Mouse (Mus musculus) lung, embryonic 16.5 days (tissue): Measurements from ENCODE around the gene Tbxa2r. TPM values are rescaled to one million over a fixed set of nuclear protein-coding genes. Genes with fewer than 3 reads are reported as not detected.

Source experiments
- ATAC-seq: fragments of 200-750 bp; cut with Nextera tagmentation; 2 replicates; pipeline ENCODE4 v1.8.0; 2017; ENCODE audit warnings: low read depth, mild to moderate bottlenecking, moderate library complexity
- H3K27ac ChIP-seq: fragments of 300-500 bp; sonication (generic); 2 replicates; pipeline ENCODE4 v1.5.1; 2014; ENCODE audit warnings: mild to moderate bottlenecking, control low read depth, low read length
- H3K27me3 ChIP-seq: fragments of 300-500 bp; sonication (generic); 2 replicates; pipeline ENCODE4 v1.6.1; 2014; ENCODE audit warnings: low read depth, low read length, mixed read lengths; ENCODE audit not compliant: control insufficient read depth, insufficient read depth
- H3K36me3 ChIP-seq: fragments of 300-500 bp; sonication (generic); 2 replicates; pipeline ENCODE4 v1.6.1; 2014; ENCODE audit warnings: low read length; ENCODE audit not compliant: control insufficient read depth, insufficient read depth
- H3K4me1 ChIP-seq: fragments of 300-500 bp; sonication (generic); replicated peaks from 2 replicates; pipeline ENCODE4 v1.6.1; 2014; ENCODE audit warnings: low read length, mixed read lengths; ENCODE audit not compliant: control insufficient read depth, insufficient read depth
- H3K4me2 ChIP-seq: fragments of 300-500 bp; sonication (generic); 2 replicates; pipeline ENCODE4 v1.6.1; 2014; ENCODE audit warnings: low read depth, low read length, control low read depth
- H3K4me3 ChIP-seq: fragments of 300-500 bp; sonication (generic); 2 replicates; pipeline ENCODE4 v1.5.1; 2014; ENCODE audit warnings: mild to moderate bottlenecking, low read length, control low read depth
- H3K9ac ChIP-seq: fragments of 300-500 bp; sonication (generic); 2 replicates; pipeline ENCODE4 v1.6.1; 2014; ENCODE audit warnings: low read length, control low read depth
- H3K9me3 ChIP-seq: fragments of 300-500 bp; sonication (generic); 2 replicates; pipeline ENCODE4 v1.6.1; 2016; ENCODE audit warnings: low read length; ENCODE audit not compliant: control insufficient read depth
- WGBS: fragments of 180-500 bp; shearing (Covaris S2); extraction: QIAGEN DNeasy Blood & Tissue Kit; methylation state at CpG from one replicate; pipeline ENCODE4 v1.1.7; 2014; 5-methylcytosine and 5-hydroxymethylcytosine counted together
- polyA plus RNA-seq: library from polyadenylated mRNA; unstranded; fragments of >200 nt; fragmentation: Nextera tagmentation; extraction: Ambion mirVana; gene quantifications from 2 replicates; pipeline ENCODE4 v1.2.1, GENCODE M21; 2015

Gene Tbxa2r
- polyA plus RNA-seq, 1 experiment from 2014 or later: 18.6 TPM

- Histone ChIP-seq H3K4me2 (peak overlapping the region; percentile 49), H3K4me3 (peak overlapping the region; percentile 51), H3K9ac (peak overlapping the region; percentile 66), H3K27me3 (no peaks in the 10 kb centered on the region), H3K27ac (peak overlapping the region; percentile 78), H3K36me3 (peaks cover 9% of the 10 kb centered on the region), H3K9me3 (no peaks in the 10 kb centered on the region), H3K4me1 (peaks cover 25% of the 10 kb centered on the region)
- 60% methylated on average over 3 of the region's 3 CpGs for WGBS
- no peak for ATAC-seq
These were observed 50.6 kb downstream of the Tbxa2r start for GRCm38 (mm10) chr10:81379183-81379553.

DNA sequence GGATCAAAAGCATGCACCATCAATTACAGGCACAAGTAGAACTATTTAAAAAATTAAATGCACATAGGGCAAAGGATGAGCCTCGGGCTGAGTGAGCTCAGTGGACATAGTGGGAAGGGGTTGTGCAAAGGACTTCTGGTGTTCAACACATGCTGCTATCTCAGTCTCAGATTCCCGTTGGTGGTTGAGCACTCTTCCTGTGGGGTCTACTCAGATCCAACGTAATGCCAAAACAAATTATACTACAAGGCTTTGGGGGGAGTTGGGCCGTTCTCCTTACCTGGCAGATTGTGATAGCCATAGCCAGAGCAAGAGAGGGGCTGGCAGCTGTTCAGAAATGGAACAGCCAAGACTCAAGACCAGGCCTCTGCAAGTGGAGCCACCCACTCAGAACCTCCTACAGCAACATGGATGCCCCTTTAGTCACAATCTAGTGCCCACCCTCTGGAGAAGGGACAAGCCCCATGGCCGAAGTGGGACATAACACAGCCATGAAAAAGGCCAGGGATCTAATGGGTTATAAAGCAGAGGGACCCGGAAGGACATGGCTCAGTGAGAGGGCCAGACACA lies 51.4 kb downstream of the Tbxa2r start:
- ATAC-seq: no peak
- WGBS: 83% methylated on average over 6 of the region's 6 CpGs

GRCm38 (mm10) chr10:81382039-81382438 lies 53.5 kb downstream of the Tbxa2r start:
- no peak for ATAC-seq
- Histone ChIP-seq H3K9me3 (no peaks in the 10 kb centered on the region), H3K36me3 (peaks cover 10% of the 10 kb centered on the region), H3K4me1 (peaks cover 25% of the 10 kb centered on the region), H3K4me3 (no peak overlapping the region), H3K9ac (peak overlapping the region; percentile 39), H3K27me3 (no peaks in the 10 kb centered on the region), H3K27ac (peak overlapping the region; percentile 26), H3K4me2 (no peak overlapping the region)
- WGBS: 33% methylated on average over 5 of the region's 5 CpGs

More for the DNA sequence above, 51.4 kb downstream of the Tbxa2r start:
- Histone ChIP-seq H3K4me3 (no peak overlapping the region), H3K9me3 (no peaks in the 10 kb centered on the region), H3K27me3 (no peaks in the 10 kb centered on the region), H3K27ac (no peak overlapping the region), H3K4me2 (no peak overlapping the region), H3K36me3 (peaks cover 6% of the 10 kb centered on the region; the same call in 1 of the 2 replicates), H3K4me1 (peaks cover 26% of the 10 kb centered on the region), H3K9ac (no peak overlapping the region)

DNA sequence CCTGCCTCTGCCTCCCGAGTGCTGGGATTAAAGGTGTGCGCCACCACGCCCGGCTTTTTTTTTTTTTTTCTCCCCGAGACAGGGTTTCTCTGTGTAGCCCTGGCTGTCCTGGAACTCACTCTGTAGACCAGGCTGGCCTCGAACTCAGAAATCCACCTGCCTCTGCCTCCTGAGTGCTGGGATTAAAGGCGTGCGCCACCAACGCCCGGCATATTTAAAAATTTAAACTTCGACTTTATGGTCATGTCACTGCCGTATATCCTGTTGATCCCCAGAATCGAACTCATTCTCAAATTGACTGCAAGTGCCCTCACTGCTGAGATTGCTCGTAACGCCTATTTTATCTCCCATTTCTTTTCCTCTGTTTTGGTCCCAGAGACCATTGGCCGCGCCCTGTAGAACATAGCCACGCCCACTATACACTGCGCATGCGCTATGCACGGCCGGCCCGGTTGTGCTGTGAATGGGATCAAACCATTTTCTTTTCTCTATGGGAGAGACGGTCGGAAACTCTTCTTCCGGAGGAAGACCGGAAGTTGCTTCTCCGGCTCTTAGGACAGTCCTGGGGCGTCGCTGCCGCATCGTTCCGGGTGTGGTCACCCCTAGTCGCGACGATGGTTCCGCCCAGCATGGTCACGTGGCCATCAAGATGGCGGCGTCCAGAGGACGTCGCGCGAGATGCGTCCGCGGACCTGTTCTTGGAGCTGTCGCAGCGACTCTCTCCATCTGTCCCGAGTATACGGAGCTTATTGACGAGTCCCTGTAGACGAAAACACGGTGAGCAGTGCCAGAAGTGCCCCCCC lies 55.5 kb downstream of the Tbxa2r start, which contains the start of the genes Dohh and Gm48551:
TSS of gene Dohh (plus strand) at position 627 of the 803 bp plus-strand sequence.
TSS of gene Gm48551 (plus strand) at position 665 of the 803 bp plus-strand sequence.
- Histone ChIP-seq H3K9ac (peak within 1 kb of the TSS; percentile 83), H3K4me2 (peak within 1 kb of the TSS; percentile 81), H3K27ac (peak within 1 kb of the TSS; percentile 67), H3K36me3 (peaks cover 26% of the 10 kb centered on the region), H3K4me3 (peak within 1 kb of the TSS; percentile 78), H3K9me3 (no peaks in the 10 kb centered on the region), H3K27me3 (no peaks in the 10 kb centered on the region), H3K4me1 (peaks cover 21% of the 10 kb centered on the region)
- ATAC-seq: peak; percentile 95
- 2% methylated on average over 50 of the region's 54 CpGs for WGBS

- H3K27ac ChIP-seq: peak overlapping the region; percentile 67
- peak overlapping the region; percentile 78 for H3K4me3 ChIP-seq
- peak; percentile 26; the same call in 1 of the 2 replicates for ATAC-seq
- no peaks in the 10 kb centered on the region for H3K9me3 ChIP-seq
- peak overlapping the region; percentile 81 for H3K4me2 ChIP-seq
- WGBS: under 1% methylated on average over 19 of the region's 19 CpGs
- H3K9ac ChIP-seq: peak overlapping the region; percentile 83
- H3K27me3 ChIP-seq: no peaks in the 10 kb centered on the region
- peaks cover 26% of the 10 kb centered on the region for H3K36me3 ChIP-seq
- H3K4me1 ChIP-seq: peaks cover 20% of the 10 kb centered on the region
These were observed 56.1 kb downstream of the Tbxa2r start for GRCm38 (mm10) chr10:81384605-81384982.

Other genes starting within 250 kb of the Tbxa2r start
- 0.34 and 1.0 TPM in 2 replicates for gene Creb3l3, start 229.9 kb upstream of the Tbxa2r start, polyA plus RNA-seq
- 144 and 151 TPM in 2 replicates for gene Map2k2, start 222.8 kb upstream of the Tbxa2r start, polyA plus RNA-seq
- gene Zbtb7a, start 193.5 kb upstream of the Tbxa2r start, polyA plus RNA-seq: 31.5 and 31.6 TPM in 2 replicates
- gene Pias4, start 160.8 kb upstream of the Tbxa2r start, polyA plus RNA-seq: 35.5 and 41.8 TPM in 2 replicates
- 589 and 620 TPM in 2 replicates for gene Eef2, start 152.1 kb upstream of the Tbxa2r start, polyA plus RNA-seq
- 37.5 and 40.5 TPM in 2 replicates for gene Dapk3, start 145.7 kb upstream of the Tbxa2r start, polyA plus RNA-seq
- not detected in 2 replicates for gene 4930442H23Rik, start 144.9 kb upstream of the Tbxa2r start, polyA plus RNA-seq
- 0.11 and 0.31 TPM in 2 replicates for gene Nmrk2, start 126.7 kb upstream of the Tbxa2r start, polyA plus RNA-seq
- 0.36 and 0.39 TPM in 2 replicates for gene Atcay, start 97.9 kb upstream of the Tbxa2r start, polyA plus RNA-seq
- 5.0 and 6.0 TPM in 2 replicates for gene Zfr2, start 95.6 kb upstream of the Tbxa2r start, polyA plus RNA-seq
- gene Matk, start 75.8 kb upstream of the Tbxa2r start, polyA plus RNA-seq: 2.9 and 3.5 TPM in 2 replicates
- gene Mrpl54, start 61.8 kb upstream of the Tbxa2r start, polyA plus RNA-seq: 202 and 210 TPM in 2 replicates
- gene Apba3, start 61.8 kb upstream of the Tbxa2r start, polyA plus RNA-seq: 61.2 and 69.2 TPM in 2 replicates
- gene Tjp3, start 37.1 kb upstream of the Tbxa2r start, polyA plus RNA-seq: 29.3 and 32.9 TPM in 2 replicates
- 41.0 and 43.1 TPM in 2 replicates for gene Pip5k1c, start 35.8 kb upstream of the Tbxa2r start, polyA plus RNA-seq
- gene Cactin, start 7.6 kb upstream of the Tbxa2r start, polyA plus RNA-seq: 36.6 and 37.9 TPM in 2 replicates
- gene Gipc3, start 14.5 kb downstream of the Tbxa2r start, polyA plus RNA-seq: 0.05 and 0.10 TPM in 2 replicates
- 90.6 and 93.2 TPM in 2 replicates for gene Hmg20b, start 21.7 kb downstream of the Tbxa2r start, polyA plus RNA-seq
- 13.7 and 13.9 TPM in 2 replicates for gene Mfsd12, start 28.8 kb downstream of the Tbxa2r start, polyA plus RNA-seq
- gene 4930404N11Rik, start 37.1 kb downstream of the Tbxa2r start, polyA plus RNA-seq: 2.0 and 2.2 TPM in 2 replicates
- gene Fzr1, start 49.8 kb downstream of the Tbxa2r start, polyA plus RNA-seq: 95.4 and 105 TPM in 2 replicates
- 71.4 and 73.1 TPM in 2 replicates for gene Dohh, start 55.7 kb downstream of the Tbxa2r start, polyA plus RNA-seq
- gene Gm48551, start 55.7 kb downstream of the Tbxa2r start, polyA plus RNA-seq: 3.0 and 3.1 TPM in 2 replicates
- 1.2 and 1.7 TPM in 2 replicates for gene Gm48552, start 60.3 kb downstream of the Tbxa2r start, polyA plus RNA-seq
- 7.9 and 9.0 TPM in 2 replicates for gene Smim24, start 64.3 kb downstream of the Tbxa2r start, polyA plus RNA-seq
- 92.5 and 106 TPM in 2 replicates for gene Nfic, start 126.9 kb downstream of the Tbxa2r start, polyA plus RNA-seq
- 0.40 and 0.67 TPM in 2 replicates for gene Celf5, start 154.0 kb downstream of the Tbxa2r start, polyA plus RNA-seq
- 82.9 and 83.6 TPM in 2 replicates for gene Ncln, start 167.7 kb downstream of the Tbxa2r start, polyA plus RNA-seq
- 2.8 and 4.1 TPM in 2 replicates for gene S1pr4, start 171.4 kb downstream of the Tbxa2r start, polyA plus RNA-seq
- 1.8 and 2.2 TPM in 2 replicates for gene Gna15, start 195.5 kb downstream of the Tbxa2r start, polyA plus RNA-seq
- gene Gna11, start 216.5 kb downstream of the Tbxa2r start, polyA plus RNA-seq: 68.7 and 70.9 TPM in 2 replicates
- gene Aes, start 230.8 kb downstream of the Tbxa2r start, polyA plus RNA-seq: 377 and 416 TPM in 2 replicates
- gene Tle2, start 245.8 kb downstream of the Tbxa2r start, polyA plus RNA-seq: 51.2 and 53.3 TPM in 2 replicates